Mouse (Mus musculus): ENCODE results near the gene Gm49388. TPM values are rescaled to one million over a fixed set of nuclear protein-coding genes. Genes with fewer than 3 reads are reported as not detected.

The Gm49388 gene
- polyA plus RNA-seq, 1 experiment: not detected

DNA sequence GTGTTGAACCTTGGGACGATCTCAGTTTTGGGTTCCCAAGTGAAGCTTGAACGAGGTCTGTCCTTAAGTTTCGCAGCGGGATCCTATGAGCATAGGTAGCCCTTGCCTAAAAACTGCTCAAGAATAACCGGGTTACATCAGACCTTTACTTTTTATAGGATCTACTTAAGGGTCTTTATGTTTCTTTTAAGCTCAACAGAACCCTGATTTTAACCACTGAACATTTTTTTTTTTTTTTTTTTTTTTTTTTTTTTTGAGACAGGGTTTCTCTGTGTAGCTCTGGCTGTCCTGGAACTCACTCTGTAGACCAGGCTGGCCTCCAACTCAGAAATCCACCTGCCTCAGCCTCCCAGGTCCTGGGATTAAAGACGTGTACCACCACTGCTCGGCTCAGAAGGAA lies 9.6 kb upstream of the Gm49388 start:
- H3K4me3 ChIP-seq (ENCODE audit: insufficient read depth, low read depth, low read length): peak overlapping the region; percentile 73
- peak overlapping the region; percentile 68 for H3K27ac ChIP-seq (replicated peaks; ENCODE audit: low read depth, low read length)
- H3K4me1 ChIP-seq (ENCODE audit: control insufficient read depth, insufficient read depth, insufficient read length, low read length): peaks cover 10% of the 10 kb centered on the region

GRCm38 (mm10) chr7:127776426-127776825 lies 9.0 kb upstream of the Gm49388 start, which contains the start of gene Setd1a:
Setd1a (plus strand) TSS chr7:127776670.
- H3K4me1 ChIP-seq (ENCODE audit: control insufficient read depth, insufficient read depth, insufficient read length, low read length): peaks cover 6% of the 10 kb centered on the region
- H3K4me3 ChIP-seq (ENCODE audit: insufficient read depth, low read depth, low read length): peak within 1 kb of the TSS; percentile 73
- H3K27ac ChIP-seq (replicated peaks; ENCODE audit: low read depth, low read length): peak within 1 kb of the TSS; percentile 97

- Histone ChIP-seq H3K4me3 (ENCODE audit: insufficient read depth, low read depth, low read length) (peak overlapping the region; percentile 73), H3K4me1 (ENCODE audit: control insufficient read depth, insufficient read depth, insufficient read length, low read length) (peaks cover 6% of the 10 kb centered on the region), H3K27ac (replicated peaks; ENCODE audit: low read depth, low read length) (peak overlapping the region; percentile 97)
Observed at GRCm38 (mm10) chr7:127776878-127777473, 8.4 kb upstream of the Gm49388 start.

DNA sequence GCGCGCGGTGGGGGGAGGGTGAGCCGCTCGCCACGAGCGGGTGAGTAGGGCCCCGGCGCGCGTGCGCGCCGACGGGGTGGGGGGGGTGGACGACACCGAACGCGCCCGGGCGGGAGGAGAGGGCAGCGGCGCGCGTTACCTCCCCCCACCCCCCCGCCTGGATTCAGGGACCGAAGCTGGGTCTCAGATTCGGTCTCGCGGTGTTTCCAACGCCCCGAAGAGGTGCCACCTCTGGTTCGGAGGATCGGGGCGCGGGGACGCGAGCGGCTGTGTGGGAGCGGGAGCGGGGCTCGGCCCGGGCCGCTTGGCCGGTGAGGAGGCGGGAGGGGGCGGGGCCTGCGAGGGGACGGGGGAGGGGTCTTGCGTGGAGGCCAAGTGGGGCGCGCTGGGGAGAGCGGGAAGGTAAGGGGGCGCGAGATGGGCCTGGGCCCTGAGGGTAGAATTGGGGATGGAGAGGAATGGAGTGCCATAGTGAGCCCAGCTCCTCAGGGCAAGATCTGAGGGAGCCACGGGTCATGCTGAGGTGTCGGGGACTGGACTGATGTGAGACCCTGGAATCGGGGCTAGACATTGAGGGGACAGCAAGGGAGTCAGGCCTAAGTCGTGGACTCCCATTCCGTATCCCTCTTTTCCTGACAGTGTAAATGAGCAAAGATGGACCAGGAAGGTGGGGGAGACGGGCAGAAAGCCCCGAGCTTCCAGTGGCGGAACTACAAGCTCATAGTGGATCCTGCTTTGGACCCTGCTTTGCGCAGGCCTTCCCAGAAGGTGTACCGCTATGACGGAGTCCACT lies 7.7 kb upstream of the Gm49388 start:
- Histone ChIP-seq H3K27ac (replicated peaks; ENCODE audit: low read depth, low read length) (peak overlapping the region; percentile 69; the same call in 1 of the 2 replicates), H3K4me3 (ENCODE audit: insufficient read depth, low read depth, low read length) (peak overlapping the region; percentile 73), H3K4me1 (ENCODE audit: control insufficient read depth, insufficient read depth, insufficient read length, low read length) (peaks cover 6% of the 10 kb centered on the region)

DNA sequence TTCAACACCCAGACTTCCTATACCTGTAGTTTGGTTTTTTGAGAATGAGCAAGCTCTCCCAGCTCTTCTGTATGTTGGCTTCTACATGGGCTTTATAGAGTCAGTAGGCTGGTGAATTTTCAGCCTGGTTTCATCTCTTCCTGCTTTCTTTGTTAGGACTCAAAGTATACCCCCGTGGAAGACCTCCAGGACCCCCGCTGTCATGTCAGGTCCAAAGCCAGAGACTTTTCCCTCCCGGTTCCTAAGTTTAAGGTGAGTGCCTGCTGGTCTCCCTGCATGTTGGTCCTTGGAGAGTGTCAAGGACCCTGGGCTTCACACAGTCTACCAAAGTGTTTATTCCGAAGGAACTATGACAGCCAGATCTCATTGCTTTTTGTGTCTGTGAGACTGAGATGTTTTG lies 7.1 kb upstream of the Gm49388 start:
- Histone ChIP-seq H3K4me1 (ENCODE audit: control insufficient read depth, insufficient read depth, insufficient read length, low read length) (peaks cover 6% of the 10 kb centered on the region), H3K4me3 (ENCODE audit: insufficient read depth, low read depth, low read length) (peak overlapping the region; percentile 73), H3K27ac (replicated peaks; ENCODE audit: low read depth, low read length) (no peak overlapping the region)

- Histone ChIP-seq H3K4me1 (ENCODE audit: control insufficient read depth, insufficient read depth, insufficient read length, low read length) (peaks cover 7% of the 10 kb centered on the region; the same call in 1 of the 2 replicates), H3K4me3 (ENCODE audit: insufficient read depth, low read depth, low read length) (no peak overlapping the region), H3K27ac (replicated peaks; ENCODE audit: low read depth, low read length) (no peak overlapping the region)
Observed at GRCm38 (mm10) chr7:127797076-127797845, 11.9 kb downstream of the Gm49388 start.

GRCm38 (mm10) chr7:127798591-127798990 lies 13.2 kb downstream of the Gm49388 start:
- Histone ChIP-seq H3K27ac (replicated peaks; ENCODE audit: low read depth, low read length) (no peak overlapping the region), H3K4me1 (ENCODE audit: control insufficient read depth, insufficient read depth, insufficient read length, low read length) (peaks cover 8% of the 10 kb centered on the region; the same call in 1 of the 2 replicates), H3K4me3 (ENCODE audit: insufficient read depth, low read depth, low read length) (no peak overlapping the region)

DNA sequence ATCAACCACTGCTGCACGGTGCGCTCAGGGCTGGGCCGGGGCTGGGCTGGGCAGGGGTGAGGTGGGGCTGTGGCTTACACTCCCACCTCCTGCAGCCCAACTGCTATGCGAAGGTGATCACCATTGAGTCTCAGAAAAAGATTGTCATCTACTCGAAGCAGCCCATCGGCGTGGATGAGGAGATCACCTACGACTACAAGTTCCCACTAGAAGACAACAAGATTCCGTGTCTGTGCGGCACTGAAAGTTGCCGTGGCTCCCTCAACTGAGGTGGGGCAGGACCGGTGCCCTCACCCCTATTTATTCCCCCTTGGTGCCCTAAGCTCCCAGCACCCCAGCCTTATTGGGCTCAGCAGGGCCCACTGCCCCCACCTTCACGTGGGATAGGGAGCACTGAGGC lies 13.8 kb downstream of the Gm49388 start:
- Histone ChIP-seq H3K27ac (replicated peaks; ENCODE audit: low read depth, low read length) (no peak overlapping the region), H3K4me1 (ENCODE audit: control insufficient read depth, insufficient read depth, insufficient read length, low read length) (peaks cover 8% of the 10 kb centered on the region; the same call in 1 of the 2 replicates), H3K4me3 (ENCODE audit: insufficient read depth, low read depth, low read length) (no peak overlapping the region)

- Histone ChIP-seq H3K4me1 (ENCODE audit: control insufficient read depth, insufficient read depth, insufficient read length, low read length) (peaks cover 8% of the 10 kb centered on the region; the same call in 1 of the 2 replicates), H3K4me3 (ENCODE audit: insufficient read depth, low read depth, low read length) (no peak overlapping the region), H3K27ac (replicated peaks; ENCODE audit: low read depth, low read length) (no peak overlapping the region)
Observed at GRCm38 (mm10) chr7:127799738-127800137, 14.3 kb downstream of the Gm49388 start.

DNA sequence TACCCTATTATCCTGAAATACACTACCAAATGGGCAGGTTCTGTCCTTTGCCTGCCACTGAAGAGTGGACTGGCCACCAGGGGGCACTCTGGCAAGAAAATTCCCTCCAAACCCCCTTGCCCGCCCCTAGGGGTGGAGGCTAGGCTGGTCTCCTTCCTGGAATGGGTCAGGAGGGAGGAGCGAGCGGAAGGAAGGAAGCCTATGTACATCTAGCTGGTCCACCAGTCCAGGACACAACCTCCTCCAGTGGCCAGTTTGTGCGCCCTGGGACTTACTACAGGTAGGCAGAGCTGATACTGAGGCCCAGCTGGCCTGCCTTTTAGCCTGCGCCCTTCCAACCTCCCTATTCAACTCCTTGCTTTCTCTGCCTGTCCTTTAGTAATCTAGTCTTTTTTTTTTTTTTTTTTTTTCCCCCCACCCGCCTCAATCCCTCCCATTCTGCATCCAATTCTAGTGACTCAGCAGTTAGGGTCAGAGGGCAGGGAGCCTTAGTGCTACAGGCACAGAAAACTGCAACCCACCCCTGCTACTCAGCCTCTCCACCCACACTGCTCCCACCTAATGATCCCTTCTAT lies 15.1 kb downstream of the Gm49388 start, which contains the start of gene Hsd3b7:
TSS of gene Hsd3b7 (plus strand) at position 170 of the 575 bp plus-strand sequence.
- peak within 1 kb of the TSS; percentile 68 for H3K27ac ChIP-seq (replicated peaks; ENCODE audit: low read depth, low read length)
- peak within 1 kb of the TSS; percentile 54 for H3K4me3 ChIP-seq (ENCODE audit: insufficient read depth, low read depth, low read length)
- peaks cover 8% of the 10 kb centered on the region; the same call in 1 of the 2 replicates for H3K4me1 ChIP-seq (ENCODE audit: control insufficient read depth, insufficient read depth, insufficient read length, low read length)

GRCm38 (mm10) chr7:127801010-127801621 lies 15.7 kb downstream of the Gm49388 start:
- H3K4me1 ChIP-seq (ENCODE audit: control insufficient read depth, insufficient read depth, insufficient read length, low read length): peaks cover 8% of the 10 kb centered on the region; the same call in 1 of the 2 replicates
- H3K4me3 ChIP-seq (ENCODE audit: insufficient read depth, low read depth, low read length): peak overlapping the region; percentile 54
- H3K27ac ChIP-seq (replicated peaks; ENCODE audit: low read depth, low read length): peak overlapping the region; percentile 68

DNA sequence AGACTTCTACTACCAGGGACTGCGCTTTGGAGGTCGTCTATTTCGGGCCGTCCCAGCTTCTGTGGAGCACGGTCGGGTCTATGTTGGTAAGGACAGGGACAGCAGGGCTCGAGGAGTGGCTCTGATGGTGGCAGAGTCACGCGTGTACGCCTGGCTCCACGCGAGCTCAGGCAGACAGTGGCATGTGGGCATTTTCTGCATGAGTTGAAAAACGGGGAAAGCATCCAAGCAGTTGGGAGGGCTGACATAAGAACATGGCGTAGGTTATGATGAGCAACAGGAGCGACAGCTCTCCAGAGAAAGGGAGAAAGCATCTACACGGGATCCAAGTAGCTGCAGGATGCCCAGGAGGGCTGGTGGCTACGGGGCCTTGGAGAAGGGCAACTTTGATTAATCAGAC lies 16.9 kb downstream of the Gm49388 start:
- Histone ChIP-seq H3K4me3 (ENCODE audit: insufficient read depth, low read depth, low read length) (no peak overlapping the region), H3K4me1 (ENCODE audit: control insufficient read depth, insufficient read depth, insufficient read length, low read length) (peaks cover 8% of the 10 kb centered on the region; the same call in 1 of the 2 replicates), H3K27ac (replicated peaks; ENCODE audit: low read depth, low read length) (no peak overlapping the region)

DNA sequence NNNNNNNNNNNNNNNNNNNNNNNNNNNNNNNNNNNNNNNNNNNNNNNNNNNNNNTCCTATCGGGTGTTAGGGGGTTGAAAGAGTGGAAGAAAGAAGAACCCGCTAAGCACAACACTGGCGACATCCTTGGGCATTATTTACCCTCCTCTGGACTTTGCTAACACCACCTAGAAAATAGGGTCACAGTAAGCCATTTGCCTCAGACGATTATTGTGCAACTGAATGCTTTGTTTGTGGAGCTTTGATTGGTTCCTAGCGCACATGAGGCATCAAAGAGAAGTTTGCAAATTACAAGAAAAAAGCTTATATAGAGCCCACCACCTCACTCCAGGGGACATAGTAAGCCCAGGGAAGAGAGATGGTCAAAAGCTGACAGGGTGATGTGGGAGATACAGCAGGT lies 23.4 kb downstream of the Gm49388 start:
- no peak overlapping the region for H3K4me3 ChIP-seq (ENCODE audit: insufficient read depth, low read depth, low read length)

DNA sequence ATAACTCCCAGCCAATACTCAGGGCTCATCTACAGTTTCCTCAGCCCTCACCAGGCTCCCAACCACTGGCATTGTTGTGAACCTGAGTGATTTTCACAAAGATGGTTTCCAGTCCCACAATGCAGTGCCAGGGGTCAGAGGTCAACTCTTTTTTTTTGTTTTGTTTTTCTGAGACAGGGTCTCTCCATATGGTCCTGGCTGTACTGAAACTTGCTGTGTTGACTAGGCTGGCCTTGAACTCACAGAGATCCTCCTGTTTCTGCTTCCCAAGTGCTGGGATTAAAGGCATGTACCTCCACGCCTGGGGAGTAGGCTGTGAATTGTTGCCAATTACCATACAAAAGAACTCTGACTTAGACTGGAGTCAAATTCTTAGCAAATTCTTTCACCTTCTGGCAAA lies 24.4 kb downstream of the Gm49388 start:
- Histone ChIP-seq H3K4me3 (ENCODE audit: insufficient read depth, low read depth, low read length) (no peak overlapping the region), H3K27ac (replicated peaks; ENCODE audit: low read depth, low read length) (no peak overlapping the region), H3K4me1 (ENCODE audit: control insufficient read depth, insufficient read depth, insufficient read length, low read length) (peaks cover 9% of the 10 kb centered on the region)

More for the DNA sequence above, 23.4 kb downstream of the Gm49388 start:
- no peak overlapping the region for H3K27ac ChIP-seq (replicated peaks; ENCODE audit: low read depth, low read length)
- peaks cover under 1% of the 10 kb centered on the region; the same call in 1 of the 2 replicates for H3K4me1 ChIP-seq (ENCODE audit: control insufficient read depth, insufficient read depth, insufficient read length, low read length)

Measured in brown adipose tissue, adult 24 weeks (tissue).